Mouse (Mus musculus): ENCODE measurements around the gene D630023F18Rik. TPM values are rescaled to one million over a fixed set of nuclear protein-coding genes. Genes with fewer than 3 reads are reported as not detected.

The D630023F18Rik gene
- polyA plus RNA-seq, 1 experiment, result not detected

DNA sequence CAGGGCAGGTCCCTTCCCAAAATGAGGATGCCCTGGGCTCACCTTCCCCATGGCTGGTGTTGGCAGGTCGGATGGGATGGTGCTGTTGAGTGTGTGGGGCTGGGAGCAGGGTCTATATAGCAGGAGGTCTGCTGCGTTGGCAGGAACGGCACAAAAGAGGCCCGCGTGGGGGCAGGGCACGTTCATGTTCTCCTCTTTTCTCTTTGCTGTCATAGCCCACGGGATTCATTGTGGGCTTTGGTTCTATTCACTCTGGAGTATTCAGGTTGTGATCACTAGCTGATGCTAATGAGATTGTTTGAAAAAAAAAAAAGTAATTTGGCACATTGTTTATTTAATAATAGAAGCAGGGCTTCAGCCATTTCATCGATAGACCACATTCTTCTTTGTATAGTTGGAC lies 59.7 kb downstream of the D630023F18Rik start, which contains the start of gene Crygd:
Gene Crygd, minus strand, starts transcription at position 101 of the 400 bp plus-strand sequence.
- Histone ChIP-seq H3K4me1 (ENCODE audit: control insufficient read depth, insufficient read depth, low read length) (no peaks in the 10 kb centered on the region; the same call in 1 of the 2 replicates), H3K27ac (ENCODE audit: control insufficient read depth, insufficient read depth, low read depth, low read length) (no peak within 1 kb of the TSS), H3K36me3 (ENCODE audit: control insufficient read depth, insufficient read depth, low read length) (no peaks in the 10 kb centered on the region), H3K27me3 (ENCODE audit: control insufficient read depth, insufficient read depth, low read length) (no peaks in the 10 kb centered on the region), H3K4me3 (ENCODE audit: control insufficient read depth, low read depth, low read length) (no peak within 1 kb of the TSS)
- no peak for TF ChIP-seq CTCF (IDR thresholded peaks at IDR 0.05; ENCODE audit: control insufficient read depth, insufficient read depth, insufficient replicate concordance, low read depth, low read length)
- TF ChIP-seq POLR2A (IDR thresholded peaks at IDR 0.05; ENCODE audit: control insufficient read depth, low read depth, low read length), result no peak

Other genes starting within 250 kb of the D630023F18Rik start
- 2.7 and 2.8 TPM in 2 replicates for gene Plekhm3, start 166.4 kb downstream of the D630023F18Rik start, polyA plus RNA-seq (2012; rRNA removed)
- 74.2 and 107 TPM in 2 replicates for gene Akr1cl, start 90.5 kb downstream of the D630023F18Rik start, polyA plus RNA-seq (2012; rRNA removed)
- 1.4 and 1.5 TPM in 2 replicates for gene Cryge, start 72.1 kb downstream of the D630023F18Rik start, polyA plus RNA-seq (2012; rRNA removed)
- gene Crygd, start 59.8 kb downstream of the D630023F18Rik start, polyA plus RNA-seq (2012; rRNA removed), result not detected in 2 replicates
- 0.94 and 5.6 TPM in 2 replicates for gene Crygc, start 49.5 kb downstream of the D630023F18Rik start, polyA plus RNA-seq (2012; rRNA removed)
- gene Crygb, start 40.9 kb downstream of the D630023F18Rik start, polyA plus RNA-seq (2012; rRNA removed), result not detected in 2 replicates
- not detected in 2 replicates for gene Cryga, start 19.8 kb downstream of the D630023F18Rik start, polyA plus RNA-seq (2012; rRNA removed)
- gene Gm28845, start 3.7 kb downstream of the D630023F18Rik start, polyA plus RNA-seq (2012; rRNA removed), result not detected in 2 replicates
- 15.6 and 18.4 TPM in 2 replicates for gene Idh1, start 63.3 kb upstream of the D630023F18Rik start, polyA plus RNA-seq (2012; rRNA removed)
- gene Pikfyve, start 63.5 kb upstream of the D630023F18Rik start, polyA plus RNA-seq (2012; rRNA removed), result 4.9 and 5.2 TPM in 2 replicates
- 4.0 and 5.3 TPM in 2 replicates for gene Pth2r, start 158.8 kb upstream of the D630023F18Rik start, polyA plus RNA-seq (2012; rRNA removed)